Mouse (Mus musculus) heart, adult 2 months (tissue): ENCODE data around the gene Pcdh7. TPM values are rescaled to one million over a fixed set of nuclear protein-coding genes. Genes with fewer than 3 reads are reported as not detected.

Experiments used
- DNase-seq, 2 experiments: peaks; one replicate each; pipeline ENCODE4 v3.0.0; 2021
- H3K27ac ChIP-seq: fragments of 200-600 bp; 2 replicates; pipeline ENCODE4 v1.8.1; 2022
- H3K27me3 ChIP-seq: fragments of 200-500 bp; 2 replicates; pipeline ENCODE4 v1.6.1; 2012; ENCODE audit warnings: mild to moderate bottlenecking, low read length, inconsistent platforms, mixed read lengths; ENCODE audit not compliant: control insufficient read depth, insufficient read depth
- H3K36me3 ChIP-seq: fragments of 200-500 bp; 2 replicates; pipeline ENCODE4 v1.6.1; 2012; ENCODE audit warnings: low read length, inconsistent platforms; ENCODE audit not compliant: control insufficient read depth, insufficient read depth
- H3K4me1 ChIP-seq: fragments of 200-500 bp; 2 replicates; pipeline ENCODE4 v1.6.1; 2011; ENCODE audit warnings: low read length; ENCODE audit not compliant: control insufficient read depth, insufficient read depth
- H3K4me3 ChIP-seq: fragments of 200-600 bp; 2 replicates; pipeline ENCODE4 v1.8.1; 2022
- H3K79me2 ChIP-seq: fragments of 200-500 bp; replicated peaks from 2 replicates; pipeline ENCODE4 v1.6.1; 2012; ENCODE audit warnings: mild to moderate bottlenecking, inconsistent platforms, low read length, moderate library complexity, mixed read lengths; ENCODE audit not compliant: control insufficient read depth, insufficient read depth
- H3K9ac ChIP-seq: fragments of 200-500 bp; 2 replicates; pipeline ENCODE4 v1.6.1; 2012; ENCODE audit warnings: low read depth, mild to moderate bottlenecking, control low read depth, inconsistent platforms, low read length, mixed read lengths
- CTCF ChIP-seq: fragments of 200-600 bp; IDR thresholded peaks from 2 replicates; pipeline ENCODE4 v1.8.1; 2022; ENCODE audit warnings: antibody characterized with exemption, mild to moderate bottlenecking, moderate library complexity
- EP300 ChIP-seq: fragments of 200-500 bp; IDR thresholded peaks from 2 replicates; pipeline ENCODE4 v1.6.1; 2011; ENCODE audit warnings: low read depth, low read length, control low read depth; ENCODE audit not compliant: insufficient read depth
- POLR2A ChIP-seq: fragments of 200-500 bp; IDR thresholded peaks from 2 replicates; pipeline ENCODE4 v1.6.1; 2011; ENCODE audit warnings: mild to moderate bottlenecking, low read depth, low read length, control low read depth; ENCODE audit not compliant: insufficient read depth
- WGBS: fragments of 180-500 bp; shearing (Covaris S2); methylation state at CpG from one replicate; pipeline ENCODE4 v1.1.7; 2018; 5-methylcytosine and 5-hydroxymethylcytosine counted together
- intact Hi-C: fragments of 180-260 bp; cut with DNase I; formaldehyde crosslinking; loops from one replicate; pipeline ENCODE4 v1.15.1; 2025
- polyA plus RNA-seq: library from polyadenylated mRNA; depleted of rRNA; stranded (reverse); fragments of >200 nt; gene quantifications from 2 replicates; pipeline ENCODE4 v1.2.3, GENCODE M21; 2012
- total RNA-seq, 2 experiments: library from RNA; stranded (reverse); gene quantifications; 2 replicates each; pipeline ENCODE4 v1.2.3; 2021

Pcdh7 gene
- total and polyA plus RNA-seq, 3 experiments, result 44.0 to 107 (median 82.7) TPM

GRCm38 (mm10) chr5:57756726-57757424 lies 39.1 kb downstream of the Pcdh7 start:
- intact Hi-C loops, result loop anchor here (5.0 kb wide), 1 partner anchor 40 kb away; the partner anchor contains the start of gene Pcdh7
- peak in 1 of 2 experiments; percentile 51 for DNase-seq
- 36% methylated on average over 4 of the region's 4 CpGs for WGBS

GRCm38 (mm10) chr5:57757436-57757898 lies 39.7 kb downstream of the Pcdh7 start:
- Histone ChIP-seq H3K9ac (no peak overlapping the region), H3K36me3 (peaks cover 12% of the 10 kb centered on the region), H3K4me1 (peaks cover 10% of the 10 kb centered on the region), H3K27ac (peak overlapping the region; percentile 36; the same call in 1 of the 2 replicates), H3K79me2 (no peaks in the 10 kb centered on the region), H3K27me3 (no peaks in the 10 kb centered on the region), H3K4me3 (no peak overlapping the region)
- TF ChIP-seq POLR2A (no peak), CTCF (no peak), EP300 (no peak)
- intact Hi-C loops, result loop anchor here (5.0 kb wide), 1 partner anchor 40 kb away; the partner anchor contains the start of gene Pcdh7
- WGBS, result 22% methylated on average over 4 of the region's 4 CpGs
- DNase-seq, result no peak

More at GRCm38 (mm10) chr5:57756726-57757424, 39.1 kb downstream of the Pcdh7 start:
- no peak for TF ChIP-seq EP300
- no peak for TF ChIP-seq POLR2A
- no peak for TF ChIP-seq CTCF
- Histone ChIP-seq H3K27ac (peak overlapping the region; percentile 36), H3K9ac (no peak overlapping the region), H3K79me2 (no peaks in the 10 kb centered on the region), H3K36me3 (peaks cover 12% of the 10 kb centered on the region), H3K4me3 (no peak overlapping the region), H3K4me1 (peaks cover 10% of the 10 kb centered on the region), H3K27me3 (no peaks in the 10 kb centered on the region)

- Histone ChIP-seq H3K4me1 (peaks cover 10% of the 10 kb centered on the region), H3K79me2 (no peaks in the 10 kb centered on the region; the same call in 1 of the 2 replicates), H3K36me3 (peaks cover 12% of the 10 kb centered on the region), H3K27ac (no peak overlapping the region), H3K9ac (no peak overlapping the region), H3K27me3 (no peaks in the 10 kb centered on the region), H3K4me3 (no peak overlapping the region)
- intact Hi-C loops, result loop anchor here (5.0 kb wide), 1 partner anchor 42 kb away; the partner anchor contains the start of gene Pcdh7
- TF ChIP-seq POLR2A (no peak), EP300 (no peak), CTCF (no peak)
- DNase-seq, result no peak
Observed at GRCm38 (mm10) chr5:57758968-57759367, 41.2 kb downstream of the Pcdh7 start.

GRCm38 (mm10) chr5:57760069-57761063 lies 42.6 kb downstream of the Pcdh7 start:
- Histone ChIP-seq H3K27ac (no peak overlapping the region; the same call in 1 of the 2 replicates), H3K4me3 (no peak overlapping the region), H3K27me3 (no peaks in the 10 kb centered on the region), H3K4me1 (peaks cover 10% of the 10 kb centered on the region), H3K79me2 (no peaks in the 10 kb centered on the region; the same call in 1 of the 2 replicates), H3K36me3 (peaks cover 14% of the 10 kb centered on the region), H3K9ac (no peak overlapping the region)
- intact Hi-C loops, result no loop called here
- 21% methylated on average over 6 of the region's 6 CpGs for WGBS
- TF ChIP-seq EP300 (no peak), POLR2A (no peak), CTCF (no peak)
- DNase-seq, result no peak

GRCm38 (mm10) chr5:57765356-57765755 lies 47.6 kb downstream of the Pcdh7 start:
- intact Hi-C loops, result no loop called here
- TF ChIP-seq EP300, result no peak
- TF ChIP-seq POLR2A, result no peak
- TF ChIP-seq CTCF, result no peak
- no peak for DNase-seq
- Histone ChIP-seq H3K79me2 (peaks cover under 1% of the 10 kb centered on the region; the same call in 1 of the 2 replicates), H3K27ac (no peak overlapping the region), H3K36me3 (peaks cover 4% of the 10 kb centered on the region), H3K4me3 (no peak overlapping the region), H3K9ac (no peak overlapping the region), H3K27me3 (no peaks in the 10 kb centered on the region), H3K4me1 (peaks cover 3% of the 10 kb centered on the region)
- WGBS, result 29% methylated on average over 3 of the region's 3 CpGs
